Mouse (Mus musculus) lung, postnatal 10 days (tissue): ENCODE data around the gene Fam32a.

Source experiments
- DNase-seq: peaks from one replicate; pipeline ENCODE4 v3.0.0; 2021

The Fam32a gene

DNA sequence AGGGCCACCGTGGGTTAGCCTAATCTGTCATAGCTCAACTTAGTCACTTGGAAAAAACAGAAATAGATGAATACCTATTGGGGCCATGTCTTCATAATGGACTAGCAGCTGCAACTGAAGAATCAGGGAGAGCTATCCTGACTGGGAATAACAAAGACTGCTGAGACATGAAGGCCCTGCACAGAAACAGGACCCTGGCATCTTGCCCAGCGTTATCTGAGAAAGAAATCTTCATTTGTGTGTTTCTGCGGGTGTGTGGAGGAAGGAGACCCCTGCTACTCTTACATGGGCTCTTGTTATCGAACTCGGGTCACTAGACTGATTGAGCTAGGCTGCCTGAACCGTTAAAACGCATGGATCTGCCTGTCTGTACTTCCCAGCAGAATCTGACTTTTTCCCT is 21.4 kb downstream of the Fam32a start:
- DNase-seq = peak; percentile 28

DNA sequence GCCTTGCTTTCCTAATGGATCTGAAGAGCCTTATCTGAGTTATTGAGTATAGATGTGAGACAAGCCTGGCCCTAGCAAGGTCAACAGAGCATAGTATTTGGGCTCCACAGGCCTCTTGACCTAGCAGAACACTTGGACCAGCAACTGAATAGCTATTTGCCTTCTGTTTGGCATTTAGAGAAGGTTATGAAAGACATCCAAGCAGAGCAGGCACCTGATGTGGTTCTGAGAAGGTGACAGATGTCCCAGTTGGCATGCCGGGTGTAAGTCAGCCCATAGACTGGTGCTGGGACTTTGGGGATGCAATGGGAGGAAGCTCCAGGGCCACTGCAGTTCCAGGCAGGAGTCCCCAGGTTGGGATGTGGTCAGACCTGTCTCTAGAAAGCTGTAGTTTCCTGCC is 22.7 kb downstream of the Fam32a start:
- no peak for DNase-seq

DNA sequence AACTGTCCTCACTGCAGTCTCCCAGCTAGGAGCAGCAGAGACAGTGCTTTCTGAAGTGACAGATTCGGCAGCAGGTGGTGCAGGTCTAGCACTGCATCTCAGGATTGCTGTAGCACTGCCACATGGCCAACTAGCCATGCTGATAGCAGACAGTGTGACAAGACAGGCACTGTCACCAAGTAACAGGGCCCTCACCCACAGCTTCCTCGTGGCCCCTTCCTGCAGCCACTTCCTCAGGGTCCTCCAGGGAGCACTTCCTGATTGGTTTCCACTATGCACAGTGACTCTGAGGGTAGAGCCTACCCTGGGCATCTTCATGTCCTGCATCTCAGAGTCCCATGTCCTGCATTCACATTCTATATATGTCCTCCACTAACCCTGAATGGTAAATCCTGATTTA is 25.1 kb downstream of the Fam32a start:
- no peak for DNase-seq

DNA sequence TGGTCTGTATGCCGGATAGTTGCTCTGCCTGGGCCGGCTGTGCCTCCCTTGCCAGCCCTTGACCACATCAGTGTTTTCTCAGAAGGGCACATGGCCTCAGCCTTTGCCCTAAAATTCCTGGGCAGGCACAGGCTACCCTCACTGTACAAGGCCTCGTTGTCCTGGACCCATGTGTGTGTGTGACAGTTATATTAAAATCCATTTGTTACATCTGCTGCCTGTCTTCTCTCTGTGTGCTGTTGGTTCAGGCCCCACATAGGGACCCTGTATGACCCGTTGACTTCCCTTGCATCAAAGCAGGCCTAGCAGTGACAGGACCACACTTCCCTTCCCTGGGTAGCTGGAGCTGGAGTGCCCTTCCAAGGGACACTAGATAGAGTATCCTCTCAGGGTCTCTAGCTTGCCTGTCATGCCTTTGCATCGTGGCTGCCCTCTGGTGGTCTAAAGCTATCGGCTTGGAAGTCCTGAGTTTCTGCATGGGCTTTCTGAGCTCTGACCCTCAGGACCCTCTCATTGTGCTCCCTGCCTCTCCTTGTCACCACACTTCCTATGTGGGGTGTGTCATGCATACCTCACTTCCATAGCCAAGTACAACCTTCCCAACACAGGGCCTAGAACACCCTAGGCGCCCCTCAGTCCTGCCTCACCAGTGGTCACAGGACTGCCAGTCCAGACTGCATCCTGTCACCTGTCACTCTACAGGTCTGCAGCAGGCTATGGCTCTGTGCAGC is 37.8 kb downstream of the Fam32a start:
- DNase-seq = peak; percentile 70

DNA sequence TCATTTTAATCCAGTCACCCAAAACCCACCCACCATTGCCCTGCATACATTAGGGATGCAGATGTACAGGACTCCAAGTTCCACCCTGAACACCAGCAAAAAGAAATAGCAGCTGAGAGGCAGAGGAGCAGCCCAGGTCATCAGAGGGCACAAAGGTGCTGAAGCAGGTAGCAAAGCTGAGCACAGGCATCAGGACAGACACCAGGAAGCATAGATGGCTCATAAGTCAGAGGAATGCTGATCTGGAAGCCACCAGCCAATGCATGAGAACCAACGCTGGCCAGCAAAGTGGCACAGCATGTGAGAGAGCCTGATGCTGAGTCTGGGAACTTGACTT is 38.3 kb downstream of the Fam32a start:
- no peak for DNase-seq

DNA sequence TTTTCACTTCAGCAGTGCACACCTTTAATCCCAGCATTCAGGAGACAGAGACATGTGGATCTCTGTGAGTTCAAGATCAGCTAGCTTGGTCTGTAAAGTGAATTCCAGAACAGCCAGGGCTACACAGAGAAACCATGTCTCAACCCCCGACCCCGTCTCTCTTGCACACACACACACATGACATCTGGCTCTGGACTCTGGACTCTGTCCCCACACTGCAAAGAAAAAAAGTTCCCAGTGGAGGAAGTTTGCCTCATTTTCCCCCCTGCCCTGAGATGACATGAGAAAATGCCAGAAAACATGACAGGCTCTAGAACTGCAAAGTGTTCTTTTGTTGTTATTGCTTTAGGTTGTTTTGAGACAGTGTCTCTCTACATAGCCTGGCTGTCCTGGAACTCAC is 40.3 kb downstream of the Fam32a start:
- no peak for DNase-seq

DNA sequence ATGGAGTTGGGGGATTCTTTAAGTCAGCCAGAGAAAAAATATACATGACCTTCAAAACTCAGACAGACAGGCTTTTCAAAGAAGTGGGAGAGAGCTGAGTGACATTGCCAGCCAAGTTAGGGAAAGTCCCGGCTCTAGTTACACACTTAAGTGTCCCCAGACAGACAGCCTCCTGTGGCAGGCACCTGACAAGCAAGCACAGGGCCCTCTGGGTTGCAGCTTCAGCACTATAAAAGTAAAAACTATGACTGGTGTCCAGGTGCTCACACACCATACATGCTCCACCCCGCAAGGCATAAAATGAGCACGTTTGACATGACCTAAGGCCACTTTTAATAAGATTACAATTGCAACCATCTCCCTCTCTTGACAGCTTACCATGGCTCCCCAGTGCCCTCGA is 41.1 kb downstream of the Fam32a start:
- no peak for DNase-seq

DNA sequence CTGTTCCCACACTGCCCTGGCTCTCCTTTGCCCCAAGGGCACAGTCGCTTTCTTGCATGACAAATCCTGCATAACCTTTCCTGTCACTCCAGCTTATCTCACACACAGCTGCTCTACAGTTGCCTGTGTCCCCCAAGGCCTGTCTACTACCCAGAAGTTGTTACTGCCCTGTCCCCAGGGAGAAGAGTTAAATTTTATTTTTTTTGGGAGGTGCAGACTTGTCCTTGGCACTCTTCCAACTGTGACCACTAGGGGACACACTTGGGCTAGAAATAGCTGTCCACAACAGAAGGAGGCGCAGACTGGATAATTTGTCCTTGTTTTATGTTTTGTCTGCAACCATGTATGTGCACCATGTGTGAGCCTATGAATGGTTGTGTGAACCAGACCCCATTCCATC is 41.5 kb downstream of the Fam32a start:
- peak; percentile 85 for DNase-seq

DNA sequence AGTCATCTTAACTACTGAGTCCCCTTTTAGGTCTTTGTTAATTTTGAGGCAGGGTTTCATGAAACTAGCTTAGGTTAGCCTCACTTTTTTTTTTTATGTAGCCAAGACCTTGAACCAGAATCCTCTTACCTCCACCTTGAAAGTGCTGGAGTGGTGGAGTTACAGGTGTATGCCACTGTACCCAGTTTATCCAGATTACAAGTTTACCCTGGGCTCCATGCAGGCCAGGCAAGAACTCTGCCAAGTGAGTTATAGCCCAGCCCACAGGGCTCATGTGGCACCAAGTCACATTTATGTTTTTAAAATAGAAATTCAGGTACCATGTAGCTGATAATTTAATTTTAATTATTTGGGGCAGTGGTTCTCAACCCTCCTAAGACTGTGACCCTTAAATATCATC is 41.9 kb downstream of the Fam32a start:
- no peak for DNase-seq

DNA sequence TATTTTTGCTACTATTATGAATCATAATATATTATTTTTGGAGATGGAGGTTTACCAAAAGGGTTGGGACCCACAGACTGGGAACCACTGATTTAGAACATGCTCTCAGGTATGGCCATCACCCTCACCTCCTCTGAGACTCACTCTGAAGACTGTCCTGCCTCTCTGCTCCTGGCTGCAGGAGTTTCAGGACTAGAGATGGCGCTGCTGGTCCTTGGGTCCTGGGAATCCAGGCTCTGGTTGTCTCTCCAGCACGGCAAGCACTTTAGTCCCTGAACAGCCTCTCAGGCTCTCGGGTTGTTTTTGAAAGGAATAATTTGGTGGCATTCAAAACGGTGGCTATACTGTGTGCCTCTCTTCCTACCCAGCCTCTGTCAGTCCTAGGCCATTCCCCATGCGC is 42.3 kb downstream of the Fam32a start:
- peak; percentile 60 for DNase-seq

DNA sequence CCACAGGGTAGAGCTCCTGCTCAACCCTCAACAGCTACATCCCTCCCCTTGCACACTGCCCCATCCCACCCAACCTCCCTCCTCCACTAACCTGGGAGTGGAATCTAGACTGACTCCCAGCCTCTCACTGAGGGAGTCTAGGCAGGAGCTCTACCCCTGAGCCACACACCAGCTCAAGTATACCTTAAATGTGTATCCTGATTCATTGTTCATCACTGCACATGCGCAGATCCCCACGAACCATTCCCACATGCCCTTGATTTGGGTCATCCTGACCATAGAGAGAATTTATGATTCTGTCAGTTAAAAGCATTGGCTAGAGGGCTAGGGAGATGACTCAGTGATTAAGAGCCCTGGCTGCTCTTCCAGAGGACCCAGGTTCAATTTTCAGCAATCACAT is 43.2 kb downstream of the Fam32a start:
- no peak for DNase-seq

DNA sequence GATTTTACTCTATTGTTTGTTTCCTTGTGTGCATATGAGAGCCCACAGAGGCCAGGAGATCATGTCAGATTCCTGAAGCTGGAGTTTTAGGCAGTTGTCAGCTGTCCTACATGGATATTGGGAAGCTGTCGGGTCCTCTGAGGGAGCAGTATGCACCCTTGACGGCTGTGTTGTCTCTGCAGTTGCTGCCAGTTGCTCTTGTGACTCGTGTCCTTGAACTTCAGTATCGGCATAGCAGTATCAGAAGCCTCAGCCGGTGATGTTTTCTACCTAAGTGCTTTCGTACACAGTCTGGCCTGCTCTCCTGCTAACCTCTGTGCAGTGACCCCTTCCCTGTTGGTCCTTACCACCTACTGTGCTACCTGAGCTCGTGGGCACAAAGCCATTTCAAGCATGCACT is 43.9 kb downstream of the Fam32a start:
- no peak for DNase-seq

DNA sequence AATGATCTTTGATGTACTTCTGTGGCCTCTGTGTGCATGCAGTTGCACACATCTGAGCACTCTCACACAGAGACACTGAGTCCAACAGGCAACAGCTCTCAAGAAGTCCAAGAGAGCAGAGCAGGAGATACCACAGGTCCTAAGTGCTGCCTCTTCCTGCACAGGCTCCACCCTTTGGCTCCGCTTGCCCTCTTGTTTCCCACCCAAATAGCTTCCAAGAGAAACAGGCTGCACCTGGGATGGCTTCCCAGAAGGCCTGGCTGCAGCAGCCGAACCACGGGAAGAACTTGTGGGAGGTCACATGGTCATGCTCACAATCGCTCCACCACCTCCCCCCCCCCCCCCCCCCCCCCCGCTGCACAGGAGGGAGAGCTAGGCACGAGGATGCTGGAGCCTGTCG is 45.8 kb downstream of the Fam32a start:
- DNase-seq = peak; percentile 59

DNA sequence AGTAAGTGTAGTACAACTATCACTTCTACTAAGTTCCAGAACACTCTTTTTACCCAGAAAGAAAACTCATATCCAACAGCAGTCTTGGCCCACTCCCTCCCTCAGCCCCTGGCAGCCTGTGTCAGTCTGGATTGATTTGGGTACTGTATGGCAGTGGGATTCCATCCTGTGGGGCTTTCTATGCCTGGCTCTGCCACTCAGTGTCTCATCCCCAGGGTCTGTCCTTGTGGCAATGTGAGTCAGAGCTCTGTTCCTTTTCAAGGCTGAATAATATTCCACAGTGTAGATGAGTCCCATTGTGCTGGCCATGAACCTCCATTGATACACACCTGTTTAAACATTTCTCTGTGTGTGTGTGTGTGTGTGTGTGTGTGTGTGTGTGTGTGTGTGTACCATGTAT is 47.1 kb downstream of the Fam32a start:
- DNase-seq = no peak

DNA sequence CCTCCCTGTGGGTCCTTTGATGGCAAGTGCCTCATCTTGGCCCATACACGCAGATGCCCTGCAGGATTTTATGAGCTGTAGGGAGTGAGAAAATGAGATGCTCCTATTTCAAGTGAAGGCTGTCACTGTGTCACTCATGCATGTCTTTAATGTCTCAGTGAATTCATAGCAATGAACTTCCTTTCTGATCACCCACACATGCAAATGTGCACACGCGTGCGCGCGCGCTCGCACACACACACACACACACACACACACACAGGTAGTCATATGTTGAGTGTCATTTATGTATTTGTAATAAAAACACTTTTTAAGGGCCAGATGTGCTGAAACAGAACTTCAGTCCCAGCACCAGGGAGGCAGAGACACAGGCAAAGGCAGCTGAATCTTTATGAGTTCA is 47.6 kb downstream of the Fam32a start:
- DNase-seq = no peak

DNA sequence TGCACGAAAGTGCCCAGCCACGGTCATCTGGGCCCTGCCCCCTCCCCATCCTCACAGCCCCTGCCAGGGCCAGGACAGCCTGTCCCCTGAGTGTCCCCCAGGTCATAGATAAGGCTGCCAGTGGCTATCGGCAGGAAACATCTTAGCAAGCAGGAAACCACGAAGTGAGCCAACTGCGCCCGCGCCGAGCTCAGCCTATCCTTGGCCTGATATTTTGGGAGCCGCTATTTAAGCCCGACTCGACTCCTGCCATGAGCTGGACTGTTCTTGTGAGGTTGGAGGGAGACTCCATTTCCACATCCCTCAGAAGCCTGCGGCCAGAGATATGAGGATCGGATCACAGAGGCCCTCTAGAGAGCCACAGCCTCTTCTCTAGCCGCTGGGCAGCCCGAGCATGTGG is 48.8 kb downstream of the Fam32a start:
- peak; percentile 90 for DNase-seq

DNA sequence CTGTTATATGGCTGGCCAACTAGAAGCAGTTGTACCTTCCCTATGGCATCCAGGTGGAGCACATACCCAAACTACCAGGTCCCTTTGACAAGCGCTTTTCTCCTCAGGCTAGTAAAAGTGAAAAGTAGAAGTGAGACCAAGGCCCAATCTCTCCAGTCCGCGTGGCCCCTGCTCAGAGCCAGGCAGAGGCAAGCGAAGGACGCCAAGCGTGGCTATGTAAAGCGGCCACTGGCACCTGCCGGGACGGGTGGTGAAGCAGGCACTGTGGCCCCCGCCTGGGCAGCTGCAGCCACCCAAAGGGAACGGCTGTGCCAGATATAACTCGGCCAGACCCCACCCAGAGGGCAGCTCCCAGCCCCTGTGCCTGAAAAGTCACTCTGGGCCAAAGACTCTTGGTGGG is 51.1 kb downstream of the Fam32a start:
- peak; percentile 21 for DNase-seq

DNA sequence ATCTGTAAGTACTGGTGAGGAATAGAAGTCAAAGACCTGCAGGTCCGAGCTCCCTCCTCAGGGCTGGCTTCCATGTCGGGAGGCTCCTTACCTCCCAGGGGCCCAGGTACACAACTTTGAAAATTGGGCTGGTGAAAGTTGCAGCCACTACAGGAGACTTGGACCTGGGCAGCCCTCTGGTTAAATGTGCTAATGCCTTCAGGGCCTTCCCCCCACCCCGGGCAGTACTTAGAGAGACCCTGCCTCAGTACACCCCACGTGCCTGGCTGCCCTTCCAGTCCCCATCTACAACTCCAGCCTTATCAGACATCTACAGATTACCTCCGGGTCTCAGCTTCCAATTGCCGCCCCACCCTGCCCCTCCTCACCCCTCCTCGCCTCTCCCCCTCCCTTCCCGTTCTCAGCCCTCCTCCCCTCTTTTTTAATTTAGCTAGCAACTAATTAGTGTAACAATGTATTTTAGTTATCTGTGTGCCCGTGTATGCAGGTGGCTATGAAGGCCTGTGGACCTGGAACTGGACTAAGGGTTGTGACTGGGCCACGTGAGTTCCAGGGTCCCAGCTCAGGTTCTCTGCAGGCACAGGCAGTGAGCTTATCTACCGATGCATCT is 51.6 kb downstream of the Fam32a start:
- peak; percentile 23 for DNase-seq

DNA sequence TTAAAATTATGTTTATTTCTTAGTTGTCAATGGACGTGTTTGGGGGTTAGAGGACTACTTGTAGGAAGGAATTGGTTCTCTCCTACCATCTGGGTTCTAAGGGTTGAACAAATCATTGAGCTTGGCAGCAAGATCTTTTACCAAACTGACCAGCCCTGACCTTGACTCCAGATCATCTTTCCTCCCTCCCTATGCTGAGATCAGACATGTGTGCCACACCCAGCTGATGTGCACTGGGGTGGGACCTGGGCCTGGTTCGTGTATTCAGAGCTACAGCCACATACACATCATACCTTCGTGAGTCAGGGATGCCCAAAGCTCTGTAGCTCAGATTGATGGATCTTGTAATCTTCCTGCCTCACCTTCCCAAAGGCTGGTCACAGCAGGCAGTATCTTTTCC is 52.2 kb downstream of the Fam32a start:
- DNase-seq = peak; percentile 20

DNA sequence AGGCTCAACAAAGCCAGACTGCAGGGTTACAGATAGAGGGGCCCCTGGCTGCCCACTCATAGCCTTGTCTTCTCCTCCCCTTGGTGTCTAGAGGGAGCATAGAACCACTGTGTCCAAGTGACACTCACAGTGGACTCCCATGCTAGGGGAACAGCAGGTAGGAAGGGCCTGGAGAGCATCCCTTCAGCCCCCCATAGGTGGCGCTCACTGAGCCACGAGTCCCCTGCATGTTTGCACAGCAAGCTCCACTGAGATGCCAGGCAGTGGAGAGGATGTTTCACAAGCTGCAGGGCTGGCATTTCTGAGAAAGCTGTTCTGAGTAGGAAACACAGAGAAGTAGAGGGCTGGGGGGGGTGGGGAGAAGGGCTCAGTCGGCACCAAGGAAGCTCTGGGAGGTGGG is 52.8 kb downstream of the Fam32a start:
- peak; percentile 90 for DNase-seq

DNA sequence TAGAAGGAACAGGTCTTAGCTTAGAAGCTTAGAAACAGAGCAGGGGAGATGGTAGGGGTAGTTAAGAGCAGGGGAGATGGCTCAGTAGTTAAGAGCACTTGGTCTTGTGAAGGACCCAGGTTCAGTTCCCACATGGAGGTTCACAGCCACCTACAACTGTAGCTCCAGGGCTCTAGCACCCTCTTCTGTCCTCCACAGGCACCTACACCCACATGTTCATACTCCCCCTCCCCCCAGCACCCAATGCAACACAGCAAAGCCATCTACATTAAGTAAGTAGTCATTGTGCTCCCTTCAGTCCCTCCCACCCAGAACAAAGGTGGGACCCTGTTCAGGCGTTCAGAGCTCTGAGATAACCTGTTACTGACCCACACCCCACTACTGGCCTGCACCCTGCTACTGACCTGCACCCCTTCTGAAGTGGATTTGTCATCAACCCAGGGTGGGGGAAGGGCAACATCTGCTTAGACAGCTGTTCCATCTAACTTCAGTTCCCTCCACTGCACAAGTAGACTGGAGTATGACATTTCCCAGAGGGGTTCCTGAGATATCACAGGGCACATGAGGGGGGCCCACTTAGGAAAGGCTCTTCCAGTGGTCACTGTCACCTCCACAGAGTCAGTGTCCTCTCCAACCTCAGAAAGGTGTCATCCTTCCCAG is 53.7 kb downstream of the Fam32a start:
- DNase-seq = no peak

DNA sequence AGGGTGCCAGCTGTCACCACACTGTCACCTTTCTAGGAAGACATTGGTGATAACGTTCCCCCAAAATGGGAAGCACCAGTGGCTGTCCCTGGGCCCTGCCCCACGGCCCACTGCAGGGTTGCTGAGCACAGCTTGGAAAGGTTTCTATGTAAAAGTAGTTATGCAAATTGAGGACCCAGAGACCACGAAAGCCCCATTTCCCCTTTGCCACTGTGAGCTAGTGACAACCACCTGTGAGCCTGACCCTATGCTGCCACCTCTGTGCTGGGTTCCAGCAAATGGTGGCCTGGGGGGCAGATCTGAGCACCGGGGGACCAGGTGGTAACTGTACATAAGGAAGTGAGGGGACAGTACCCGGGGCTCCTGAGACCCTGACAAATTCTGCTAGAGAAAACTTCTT is 54.3 kb downstream of the Fam32a start:
- DNase-seq = no peak
